Mouse (Mus musculus) liver, adult 2 months (tissue): ENCODE measurements around the gene Bcl2. TPM values are rescaled to one million over a fixed set of nuclear protein-coding genes. Genes with fewer than 3 reads are reported as not detected.

Experiments used
- DNase-seq: peaks from one replicate; pipeline ENCODE4 v3.0.0-alpha.2; 2011; ENCODE audit warnings: low read depth, low spot score; ENCODE audit errors: extremely low read depth
- H3K27ac ChIP-seq: fragments of 200-500 bp; replicated peaks from 2 replicates; pipeline ENCODE4 v1.5.1; 2012; ENCODE audit warnings: low read depth, mild to moderate bottlenecking, control low read depth, inconsistent platforms, low read length; ENCODE audit not compliant: insufficient read depth
- H3K27me3 ChIP-seq: fragments of 200-500 bp; 2 replicates; pipeline ENCODE4 v1.6.1; 2012; ENCODE audit warnings: mild to moderate bottlenecking, moderate library complexity, low read length, inconsistent platforms; ENCODE audit not compliant: control insufficient read depth, insufficient read depth
- H3K36me3 ChIP-seq: fragments of 200-500 bp; 2 replicates; pipeline ENCODE4 v1.6.1; 2012; ENCODE audit warnings: low read length, inconsistent platforms; ENCODE audit not compliant: control insufficient read depth, insufficient read depth
- H3K4me1 ChIP-seq: fragments of 200-500 bp; 2 replicates; pipeline ENCODE4 v1.6.1; 2011; ENCODE audit warnings: low read length; ENCODE audit not compliant: control insufficient read depth, insufficient read depth
- H3K4me3 ChIP-seq: fragments of 200-500 bp; 2 replicates; pipeline ENCODE4 v1.5.1; 2011; ENCODE audit warnings: low read depth, mild to moderate bottlenecking, control low read depth, low read length, moderate library complexity; ENCODE audit not compliant: insufficient read depth
- H3K79me2 ChIP-seq: fragments of 200-500 bp; 2 replicates; pipeline ENCODE4 v1.6.1; 2012; ENCODE audit warnings: inconsistent platforms, mild to moderate bottlenecking, low read length, moderate library complexity; ENCODE audit not compliant: control insufficient read depth, insufficient read depth
- H3K9ac ChIP-seq: fragments of 200-500 bp; 2 replicates; pipeline ENCODE4 v1.6.1; 2012; ENCODE audit warnings: low read depth, mild to moderate bottlenecking, control low read depth, inconsistent platforms, low read length
- CTCF ChIP-seq: fragments of 200-500 bp; IDR thresholded peaks from 2 replicates; pipeline ENCODE4 v1.5.1; 2011; ENCODE audit warnings: low read depth, low read length, control low read depth
- POLR2A ChIP-seq: fragments of 200-500 bp; IDR thresholded peaks from 2 replicates; pipeline ENCODE4 v1.6.1; 2011; ENCODE audit warnings: low read length, control low read depth; ENCODE audit not compliant: insufficient read depth; ENCODE audit errors: extremely low read depth
- WGBS: fragments of 180-500 bp; shearing (Covaris S2); methylation state at CpG from one replicate; pipeline ENCODE4 v1.1.7; 2018; 5-methylcytosine and 5-hydroxymethylcytosine counted together
- polyA plus RNA-seq: library from polyadenylated mRNA; depleted of rRNA; stranded (reverse); fragments of >200 nt; gene quantifications from 2 replicates; pipeline ENCODE4 v1.2.3, GENCODE M21; 2012
- total RNA-seq: library from RNA; depleted of rRNA; stranded (reverse); fragments of >200 nt; gene quantifications from 2 replicates; pipeline ENCODE4 v1.2.3, GENCODE M21; 2014

Bcl2 gene
- total and polyA plus RNA-seq, 2 experiments: 0.26 to 1.5 TPM

- Histone ChIP-seq H3K4me1 (no peaks in the 10 kb centered on the region; the same call in 1 of the 2 replicates), H3K79me2 (no peaks in the 10 kb centered on the region), H3K36me3 (no peaks in the 10 kb centered on the region), H3K4me3 (no peak overlapping the region), H3K27ac (no peak overlapping the region), H3K9ac (no peak overlapping the region), H3K27me3 (peaks cover 5% of the 10 kb centered on the region; the same call in 1 of the 2 replicates)
- TF ChIP-seq POLR2A (no peak), CTCF (no peak)
- WGBS: 74% methylated on average over 7 of the region's 7 CpGs
- no peak for DNase-seq
Observed at GRCm38 (mm10) chr1:106710202-106710601, 3.9 kb downstream of the Bcl2 start.

DNA sequence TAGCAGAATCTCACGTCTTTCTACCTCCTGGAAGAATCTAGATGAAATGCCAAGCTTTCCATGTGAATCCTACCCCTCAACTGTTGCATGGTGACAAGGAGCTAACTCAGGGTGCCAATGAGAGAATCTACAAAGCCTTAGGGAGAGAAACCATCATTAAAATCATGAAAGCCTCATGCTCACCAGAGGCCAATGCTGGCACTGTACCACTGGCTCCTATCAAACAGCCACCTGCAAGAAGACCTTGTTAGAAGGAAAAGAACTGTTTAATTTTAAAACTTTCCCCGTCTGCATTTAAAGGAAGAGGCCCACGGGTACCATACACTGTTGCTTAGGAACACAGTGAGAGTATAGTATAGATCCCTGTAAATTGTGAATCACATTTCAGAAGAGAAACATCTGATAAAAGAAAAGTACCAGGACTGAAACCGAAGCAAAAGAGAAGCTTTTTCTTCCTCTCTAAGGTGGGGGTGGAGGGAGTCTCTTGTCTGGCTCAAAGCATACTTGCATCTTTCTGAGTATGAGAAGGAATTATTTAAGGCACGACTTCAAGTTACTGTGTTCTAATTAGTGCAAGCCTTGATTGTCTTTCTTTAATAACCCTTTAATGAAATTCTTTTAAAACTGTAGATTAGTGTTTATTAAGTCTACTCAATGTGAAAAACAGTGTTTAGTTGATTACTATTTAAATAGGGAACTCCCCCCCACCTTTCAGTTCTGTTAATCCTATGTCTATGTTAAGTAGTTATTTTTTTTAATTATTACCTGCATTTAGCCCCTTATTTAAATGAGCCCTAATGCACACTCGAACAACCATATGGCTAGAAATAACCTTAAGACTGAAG is 6.8 kb downstream of the Bcl2 start:
- 74% methylated on average over 6 of the region's 6 CpGs for WGBS
- H3K4me1 ChIP-seq: no peaks in the 10 kb centered on the region
- H3K27me3 ChIP-seq: 0 out of 2 replicates have a peak, but pooled peaks cover 2% of the 10 kb centered on the region
- no peak for DNase-seq
- no peaks in the 10 kb centered on the region for H3K36me3 ChIP-seq
- H3K9ac ChIP-seq: no peak overlapping the region
- H3K27ac ChIP-seq: no peak overlapping the region
- TF ChIP-seq POLR2A (no peak), CTCF (no peak)
- no peak overlapping the region for H3K4me3 ChIP-seq
- H3K79me2 ChIP-seq: no peaks in the 10 kb centered on the region

GRCm38 (mm10) chr1:106703183-106703582 is 10.9 kb downstream of the Bcl2 start:
- TF ChIP-seq POLR2A (no peak), CTCF (no peak)

DNA sequence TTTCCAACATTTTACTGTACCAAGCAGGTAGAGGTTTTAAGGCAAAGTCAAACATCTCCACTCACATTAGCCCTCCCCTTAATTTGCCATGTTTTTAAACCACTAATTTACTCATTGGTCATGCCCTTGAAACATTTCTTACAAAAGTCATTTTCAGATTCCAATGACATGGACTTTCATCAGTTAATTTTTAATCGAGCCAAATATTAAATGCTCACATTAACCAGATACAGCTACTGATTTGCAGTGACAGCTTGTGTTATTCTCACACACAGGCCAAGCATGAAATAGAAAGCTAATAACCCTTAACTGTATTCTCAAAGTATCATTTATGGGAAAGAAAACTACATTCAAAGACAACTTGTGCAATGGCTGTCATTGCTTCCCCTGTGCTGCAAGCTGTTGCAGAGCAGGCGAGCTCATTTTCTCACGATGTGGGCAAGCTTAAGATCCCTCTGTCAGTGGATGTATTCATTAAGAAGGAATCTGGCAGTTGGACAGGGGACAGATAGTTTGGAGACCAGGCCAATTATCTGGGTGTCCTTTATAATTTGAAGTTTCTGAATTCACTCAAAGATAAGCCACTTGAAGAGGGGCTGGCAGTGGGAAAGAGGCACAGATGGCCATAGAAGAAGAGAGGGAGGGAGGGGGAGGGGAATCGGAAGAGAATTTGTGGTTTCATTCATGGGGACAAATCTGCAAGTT is 11.5 kb downstream of the Bcl2 start:
- Histone ChIP-seq H3K27me3 (no peaks in the 10 kb centered on the region), H3K36me3 (no peaks in the 10 kb centered on the region), H3K9ac (no peak overlapping the region), H3K79me2 (no peaks in the 10 kb centered on the region), H3K4me1 (no peaks in the 10 kb centered on the region), H3K27ac (no peak overlapping the region), H3K4me3 (no peak overlapping the region)
- WGBS: 75% methylated on average over 4 of the region's 4 CpGs
- no peak for TF ChIP-seq POLR2A
- peak; percentile 44 for DNase-seq

More at GRCm38 (mm10) chr1:106703183-106703582, 10.9 kb downstream of the Bcl2 start:
- Histone ChIP-seq H3K79me2 (no peaks in the 10 kb centered on the region), H3K27ac (no peak overlapping the region), H3K4me3 (no peak overlapping the region), H3K36me3 (no peaks in the 10 kb centered on the region), H3K27me3 (0 out of 2 replicates have a peak, but pooled peaks cover under 1% of the 10 kb centered on the region), H3K9ac (no peak overlapping the region), H3K4me1 (no peaks in the 10 kb centered on the region)
- 58% methylated on average over 3 of the region's 3 CpGs for WGBS
- DNase-seq: peak; percentile 26

GRCm38 (mm10) chr1:106700520-106701114 is 13.5 kb downstream of the Bcl2 start:
- Histone ChIP-seq H3K27me3 (no peaks in the 10 kb centered on the region), H3K36me3 (no peaks in the 10 kb centered on the region), H3K4me3 (no peak overlapping the region), H3K79me2 (no peaks in the 10 kb centered on the region), H3K27ac (no peak overlapping the region), H3K4me1 (no peaks in the 10 kb centered on the region), H3K9ac (no peak overlapping the region)
- no peak for DNase-seq
- TF ChIP-seq POLR2A (no peak), CTCF (no peak)
- WGBS: 93% methylated on average over 9 of the region's 9 CpGs
